Mouse (Mus musculus): ENCODE data around the gene Smim14.

DNA sequence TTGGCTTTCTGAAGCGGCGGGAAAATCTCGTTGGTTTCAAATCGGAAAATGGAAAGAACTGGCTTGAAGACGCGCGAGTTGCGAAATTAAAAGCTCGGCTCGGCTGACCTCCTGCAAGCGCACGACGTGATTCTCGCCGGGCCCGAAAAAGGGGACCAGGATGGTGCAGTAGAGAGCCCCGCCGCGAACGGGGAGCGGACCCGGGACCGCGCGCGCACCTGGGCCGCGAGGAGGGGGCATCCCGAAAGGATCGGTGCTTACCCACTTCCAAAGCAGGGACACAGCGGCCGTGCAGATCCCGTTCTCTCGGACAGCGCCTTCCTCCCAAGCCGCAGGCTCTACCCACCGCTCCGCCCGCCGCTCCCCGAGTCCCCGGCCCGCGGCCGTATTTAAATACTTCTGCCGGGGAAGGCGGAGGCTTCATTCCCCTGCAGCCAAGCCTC lies 101.6 kb downstream of the Smim14 start:
- TF ChIP-seq POLR2A (IDR thresholded peaks at IDR 0.05; ENCODE audit: borderline replicate concordance, insufficient read depth, low read length), result no peak
- TF ChIP-seq CTCF (IDR thresholded peaks at IDR 0.05; ENCODE audit: borderline replicate concordance, insufficient read depth, low read depth, low read length), result no peak

Data from cerebellum, adult 2 months (tissue).